Mouse (Mus musculus) midbrain, embryonic 12.5 days (tissue): ENCODE data around the gene Siglecg. TPM values are rescaled to one million over a fixed set of nuclear protein-coding genes. Genes with fewer than 3 reads are reported as not detected.
"Not testable (repeated sequence)": the region's sequence is repeated elsewhere in the genome, so short reads cannot be mapped to it uniquely, and the experiment has no call there.

Experiments used
- ATAC-seq: fragments of 200-750 bp; cut with Nextera tagmentation; 2 replicates; pipeline ENCODE4 v1.8.0; 2017; ENCODE audit warnings: low read depth, moderate TSS enrichment, moderate library complexity; ENCODE audit not compliant: low FRiP score
- H3K27ac ChIP-seq: fragments of 300-500 bp; sonication (generic); replicated peaks from 2 replicates; pipeline ENCODE4 v1.5.1; 2016; ENCODE audit warnings: mild to moderate bottlenecking
- H3K27me3 ChIP-seq: fragments of 300-500 bp; sonication (generic); 2 replicates; pipeline ENCODE4 v1.6.1; 2016; ENCODE audit warnings: mild to moderate bottlenecking
- H3K36me3 ChIP-seq: fragments of 300-500 bp; sonication (generic); 2 replicates; pipeline ENCODE4 v1.6.1; 2016
- H3K4me1 ChIP-seq: fragments of 300-500 bp; sonication (generic); 2 replicates; pipeline ENCODE4 v1.6.1; 2016
- H3K4me2 ChIP-seq: fragments of 300-500 bp; sonication (generic); replicated peaks from 2 replicates; pipeline ENCODE4 v1.6.1; 2016; ENCODE audit warnings: mild to moderate bottlenecking, moderate library complexity
- H3K4me3 ChIP-seq: fragments of 300-500 bp; sonication (generic); 2 replicates; pipeline ENCODE4 v1.5.1; 2016; ENCODE audit warnings: mild to moderate bottlenecking
- H3K9ac ChIP-seq: fragments of 300-500 bp; sonication (generic); replicated peaks from 2 replicates; pipeline ENCODE4 v1.6.1; 2016; ENCODE audit warnings: mild to moderate bottlenecking, moderate library complexity
- H3K9me3 ChIP-seq: fragments of 300-500 bp; sonication (generic); 2 replicates; pipeline ENCODE4 v1.6.1; 2016; ENCODE audit warnings: mild to moderate bottlenecking
- WGBS: fragments of 180-500 bp; shearing (Covaris S2); methylation state at CpG from one replicate; pipeline ENCODE4 v1.1.7; 2016; 5-methylcytosine and 5-hydroxymethylcytosine counted together
- polyA plus RNA-seq: library from polyadenylated mRNA; unstranded; fragments of >200 nt; fragmentation: Nextera tagmentation; extraction: Ambion mirVana; gene quantifications from 2 replicates; pipeline ENCODE4 v1.2.1, GENCODE M21; 2016

Siglecg gene
- polyA plus RNA-seq, result not detected in 2 replicates

GRCm38 (mm10) chr7:43408131-43408553 is at the start of gene Siglecg:
Siglecg (plus strand) TSS chr7:43408204.
- Histone ChIP-seq H3K27me3 (no peaks in the 10 kb centered on the region), H3K27ac (no peak within 1 kb of the TSS), H3K4me3 (no peak within 1 kb of the TSS), H3K4me1 (no peaks in the 10 kb centered on the region), H3K9ac (no peak within 1 kb of the TSS), H3K36me3 (no peaks in the 10 kb centered on the region), H3K9me3 (no peaks in the 10 kb centered on the region), H3K4me2 (no peak within 1 kb of the TSS)
- no peak for ATAC-seq
- 89% methylated on average over 4 of the region's 4 CpGs for WGBS

- Histone ChIP-seq H3K27me3 (no peaks in the 10 kb centered on the region), H3K4me1 (peaks cover 6% of the 10 kb centered on the region), H3K4me3 (no peak overlapping the region), H3K36me3 (no peaks in the 10 kb centered on the region), H3K9me3 (no peaks in the 10 kb centered on the region), H3K4me2 (no peak overlapping the region), H3K27ac (no peak overlapping the region), H3K9ac (no peak overlapping the region)
- no peak for ATAC-seq
- 89% methylated on average over 3 of the region's 3 CpGs for WGBS
Measured at GRCm38 (mm10) chr7:43358556-43358955, 49.4 kb upstream of the Siglecg start.

- 81% methylated on average over 1 of the region's 1 CpGs for WGBS
- no peaks in the 10 kb centered on the region for H3K4me1 ChIP-seq
- H3K27ac ChIP-seq, result no peak overlapping the region
- H3K4me3 ChIP-seq, result no peak overlapping the region
- no peaks in the 10 kb centered on the region for H3K36me3 ChIP-seq
- no peak overlapping the region for H3K4me2 ChIP-seq
- H3K9ac ChIP-seq, result no peak overlapping the region
- no peak for ATAC-seq
- no peaks in the 10 kb centered on the region for H3K9me3 ChIP-seq
- H3K27me3 ChIP-seq, result no peaks in the 10 kb centered on the region
Measured at GRCm38 (mm10) chr7:43361442-43361841, 46.6 kb upstream of the Siglecg start.

GRCm38 (mm10) chr7:43362021-43362420 is 46.0 kb upstream of the Siglecg start:
- Histone ChIP-seq H3K27ac (no peak overlapping the region), H3K4me1 (no peaks in the 10 kb centered on the region), H3K4me3 (no peak overlapping the region), H3K9me3 (0 out of 2 replicates have a peak, but pooled peaks cover 2% of the 10 kb centered on the region), H3K27me3 (no peaks in the 10 kb centered on the region), H3K9ac (no peak overlapping the region), H3K4me2 (no peak overlapping the region), H3K36me3 (no peaks in the 10 kb centered on the region)
- ATAC-seq, result no peak
- WGBS, result 80% methylated on average over 4 of the region's 4 CpGs

- Histone ChIP-seq H3K27ac (no peak overlapping the region), H3K36me3 (no peaks in the 10 kb centered on the region), H3K4me1 (no peaks in the 10 kb centered on the region), H3K9ac (no peak overlapping the region), H3K4me2 (no peak overlapping the region), H3K4me3 (no peak overlapping the region), H3K27me3 (no peaks in the 10 kb centered on the region), H3K9me3 (no peaks in the 10 kb centered on the region)
- WGBS, result 18% methylated on average over 5 of the region's 5 CpGs
- ATAC-seq, result no peak
Measured at GRCm38 (mm10) chr7:43378226-43378625, 29.8 kb upstream of the Siglecg start.

GRCm38 (mm10) chr7:43392349-43393121 is 15.5 kb upstream of the Siglecg start:
- Histone ChIP-seq H3K4me2 (no peak overlapping the region), H3K9me3 (no peaks in the 10 kb centered on the region)
- no peak for ATAC-seq

GRCm38 (mm10) chr7:43399501-43399900 is 8.5 kb upstream of the Siglecg start:
- ATAC-seq, result no peak
- H3K36me3 ChIP-seq, result no peaks in the 10 kb centered on the region
- H3K4me2 ChIP-seq, result no peak overlapping the region
- no peaks in the 10 kb centered on the region for H3K9me3 ChIP-seq
- H3K9ac ChIP-seq, result no peak overlapping the region
- no peaks in the 10 kb centered on the region for H3K27me3 ChIP-seq
- H3K4me3 ChIP-seq, result no peak overlapping the region
- 80% methylated on average over 2 of the region's 2 CpGs for WGBS
- no peaks in the 10 kb centered on the region for H3K4me1 ChIP-seq
- no peak overlapping the region for H3K27ac ChIP-seq

More at GRCm38 (mm10) chr7:43392349-43393121, 15.5 kb upstream of the Siglecg start:
- H3K27ac ChIP-seq, result no peak overlapping the region
- no peaks in the 10 kb centered on the region for H3K27me3 ChIP-seq
- H3K36me3 ChIP-seq, result no peaks in the 10 kb centered on the region
- H3K4me1 ChIP-seq, result no peaks in the 10 kb centered on the region
- no peak overlapping the region for H3K9ac ChIP-seq
- WGBS, result 84% methylated on average over 8 of the region's 8 CpGs
- H3K4me3 ChIP-seq, result no peak overlapping the region

GRCm38 (mm10) chr7:43402718-43403117 is 5.3 kb upstream of the Siglecg start:
- Histone ChIP-seq H3K4me2 (no peak overlapping the region), H3K4me1 (no peaks in the 10 kb centered on the region), H3K27me3 (no peaks in the 10 kb centered on the region), H3K27ac (no peak overlapping the region), H3K36me3 (no peaks in the 10 kb centered on the region), H3K4me3 (no peak overlapping the region), H3K9me3 (no peaks in the 10 kb centered on the region), H3K9ac (no peak overlapping the region)
- no peak for ATAC-seq
- 46% methylated on average over 2 of the region's 2 CpGs for WGBS

GRCm38 (mm10) chr7:43407573-43407972 is 431 bp upstream of the Siglecg start:
- H3K4me2 ChIP-seq, result no peak overlapping the region
- H3K27me3 ChIP-seq, result no peaks in the 10 kb centered on the region
- H3K36me3 ChIP-seq, result no peaks in the 10 kb centered on the region
- no peak overlapping the region for H3K9ac ChIP-seq
- WGBS, result 81% methylated on average over 3 of the region's 3 CpGs
- no peaks in the 10 kb centered on the region for H3K4me1 ChIP-seq
- H3K9me3 ChIP-seq, result no peaks in the 10 kb centered on the region
- no peak for ATAC-seq
- H3K27ac ChIP-seq, result no peak overlapping the region
- H3K4me3 ChIP-seq, result no peak overlapping the region

- Histone ChIP-seq H3K27me3 (no peaks in the 10 kb centered on the region), H3K4me2 (no peak overlapping the region), H3K27ac (no peak overlapping the region), H3K9ac (no peak overlapping the region), H3K4me3 (no peak overlapping the region), H3K9me3 (no peaks in the 10 kb centered on the region), H3K36me3 (no peaks in the 10 kb centered on the region), H3K4me1 (no peaks in the 10 kb centered on the region)
- 81% methylated on average over 3 of the region's 3 CpGs for WGBS
- ATAC-seq, result no peak
Measured at GRCm38 (mm10) chr7:43409084-43409483, 1.1 kb downstream of the Siglecg start.

- not testable (repeated sequence) for H3K9ac ChIP-seq, H3K36me3 ChIP-seq, H3K4me2 ChIP-seq, H3K27me3 ChIP-seq, H3K4me1 ChIP-seq, H3K4me3 ChIP-seq, H3K9me3 ChIP-seq, H3K27ac ChIP-seq, ATAC-seq
- 35% methylated on average over 4 of the region's 4 CpGs for WGBS
Measured at GRCm38 (mm10) chr7:43411724-43412123, 3.7 kb downstream of the Siglecg start.

GRCm38 (mm10) chr7:43417298-43417697 is 9.3 kb downstream of the Siglecg start:
- 88% methylated on average over 10 of the region's 10 CpGs for WGBS
- Histone ChIP-seq H3K9me3 (no peaks in the 10 kb centered on the region), H3K9ac (no peak overlapping the region), H3K27ac (no peak overlapping the region), H3K4me1 (no peaks in the 10 kb centered on the region), H3K36me3 (no peaks in the 10 kb centered on the region), H3K27me3 (no peaks in the 10 kb centered on the region), H3K4me2 (no peak overlapping the region), H3K4me3 (no peak overlapping the region)
- ATAC-seq, result no peak
